Mouse (Mus musculus): ENCODE results near the gene Eif1b.

DNA sequence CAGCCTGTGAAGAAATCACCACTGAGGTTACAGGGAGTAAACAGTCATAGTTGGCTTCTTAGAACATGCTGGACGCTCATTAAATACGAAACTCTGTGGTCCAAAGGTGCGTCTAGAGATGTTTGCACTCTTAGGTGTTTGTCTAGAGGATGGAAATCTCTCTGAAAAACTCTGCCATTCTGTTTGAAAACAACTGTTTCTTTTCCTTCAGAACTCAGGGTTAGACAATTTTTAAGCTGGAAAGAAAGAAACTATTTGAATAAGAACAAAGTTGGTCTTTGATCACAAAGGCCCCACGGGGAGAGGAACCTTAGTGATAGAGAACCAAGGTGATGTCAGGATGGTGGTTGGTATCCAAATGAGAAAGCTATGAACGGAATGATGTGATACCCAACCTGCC is 38.4 kb downstream of the Eif1b start:
- no peak for TF ChIP-seq CTCF (IDR thresholded peaks at IDR 0.05; ENCODE audit: borderline replicate concordance, insufficient read depth, low read depth, low read length)
- TF ChIP-seq POLR2A (IDR thresholded peaks at IDR 0.05; ENCODE audit: borderline replicate concordance, insufficient read depth, low read length) = no peak
